Mouse (Mus musculus): ENCODE results near the gene Cntrl. TPM values are rescaled to one million over a fixed set of nuclear protein-coding genes. Genes with fewer than 3 reads are reported as not detected.

The Cntrl gene
- polyA plus RNA-seq, 1 experiment from 2014 or later: 21.3 TPM

DNA sequence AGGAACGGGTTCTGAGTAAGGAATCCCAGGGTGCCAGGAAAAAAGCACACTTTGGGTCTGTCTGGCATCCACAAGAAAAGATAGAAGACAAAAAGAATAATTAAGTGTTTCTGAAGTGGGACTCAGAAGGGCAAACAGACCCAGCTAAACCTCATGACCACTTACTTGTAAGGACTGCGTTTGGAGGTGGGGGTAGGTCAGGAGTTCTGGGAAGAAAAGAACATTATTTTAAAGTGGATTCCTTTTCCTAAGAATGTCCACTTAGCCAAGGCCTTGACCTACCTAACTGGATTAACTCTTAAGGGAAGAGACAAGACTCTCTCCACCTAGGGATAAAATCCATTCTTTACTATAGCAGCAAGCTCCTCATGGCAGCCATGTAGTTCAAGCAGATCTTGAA is 36.7 kb upstream of the Cntrl start:
- Histone ChIP-seq H3K4me1 (ENCODE audit: control insufficient read depth, insufficient read depth, low read length) (no peaks in the 10 kb centered on the region), H3K27ac (ENCODE audit: low read length) (no peak overlapping the region)

DNA sequence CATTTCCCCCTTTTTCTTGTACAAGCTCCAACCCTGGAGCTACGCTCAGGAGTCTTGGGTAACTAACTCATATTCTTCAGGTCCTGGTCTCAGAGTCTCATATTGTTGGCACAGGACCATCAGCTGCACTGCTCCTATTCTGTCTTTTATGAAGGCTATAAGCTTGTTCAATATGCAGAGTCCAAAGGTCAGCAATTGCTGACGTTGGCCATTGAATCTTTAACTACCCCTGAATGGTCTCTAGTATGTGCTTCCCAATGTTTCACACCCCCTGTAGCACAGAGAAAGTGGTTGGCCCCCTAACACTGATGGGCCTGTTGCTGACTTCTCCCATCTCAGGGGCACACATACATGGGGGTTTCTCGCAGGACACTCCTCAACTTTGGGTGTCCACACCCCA is 35.0 kb upstream of the Cntrl start:
- ATAC-seq (replicated peaks; ENCODE audit: extremely low read depth, insufficient read depth, low FRiP score): no peak
- Histone ChIP-seq H3K9ac (ENCODE audit: low read length) (no peak overlapping the region), H3K4me3 (ENCODE audit: low read length) (no peak overlapping the region), H3K9me3 (replicated peaks; ENCODE audit: control insufficient read depth, low read length) (no peaks in the 10 kb centered on the region), H3K4me1 (ENCODE audit: control insufficient read depth, insufficient read depth, low read length) (no peaks in the 10 kb centered on the region), H3K36me3 (ENCODE audit: control insufficient read depth, insufficient read depth) (no peaks in the 10 kb centered on the region), H3K4me2 (ENCODE audit: low read depth, low read length) (no peak overlapping the region), H3K27ac (ENCODE audit: low read length) (no peak overlapping the region), H3K27me3 (ENCODE audit: control insufficient read depth, insufficient read depth, low read length) (no peaks in the 10 kb centered on the region)
- 88% methylated on average over 3 of the region's 3 CpGs for WGBS

More for the DNA sequence above, 36.7 kb upstream of the Cntrl start:
- WGBS: 68% methylated on average over 2 of the region's 2 CpGs
- H3K27me3 ChIP-seq (ENCODE audit: control insufficient read depth, insufficient read depth, low read length): no peaks in the 10 kb centered on the region
- no peak overlapping the region for H3K9ac ChIP-seq (ENCODE audit: low read length)
- no peaks in the 10 kb centered on the region for H3K9me3 ChIP-seq (replicated peaks; ENCODE audit: control insufficient read depth, low read length)
- no peak overlapping the region for H3K4me3 ChIP-seq (ENCODE audit: low read length)
- no peak for ATAC-seq (replicated peaks; ENCODE audit: extremely low read depth, insufficient read depth, low FRiP score)
- H3K4me2 ChIP-seq (ENCODE audit: low read depth, low read length): no peak overlapping the region
- no peaks in the 10 kb centered on the region for H3K36me3 ChIP-seq (ENCODE audit: control insufficient read depth, insufficient read depth)

DNA sequence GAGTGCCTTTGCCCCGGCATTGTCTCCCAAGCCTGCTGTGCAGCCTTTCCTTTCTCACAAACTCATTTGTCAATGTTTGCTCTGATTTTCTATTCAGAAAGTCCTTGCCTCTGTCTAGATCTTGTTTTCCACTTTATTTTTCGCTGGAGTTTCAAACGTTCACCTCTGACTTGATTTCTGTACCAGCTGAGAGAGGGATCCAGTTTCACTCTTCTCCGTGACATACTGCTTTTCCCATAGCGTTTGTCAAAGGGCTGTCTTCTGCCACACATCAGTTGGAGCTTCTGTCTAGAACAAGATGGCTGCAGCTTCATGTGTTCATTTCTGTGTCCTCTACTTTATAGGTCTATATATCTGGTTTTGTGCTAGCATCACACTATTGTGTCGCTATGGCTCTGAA is 30.1 kb upstream of the Cntrl start:
- no peak overlapping the region for H3K27ac ChIP-seq (ENCODE audit: low read length)

DNA sequence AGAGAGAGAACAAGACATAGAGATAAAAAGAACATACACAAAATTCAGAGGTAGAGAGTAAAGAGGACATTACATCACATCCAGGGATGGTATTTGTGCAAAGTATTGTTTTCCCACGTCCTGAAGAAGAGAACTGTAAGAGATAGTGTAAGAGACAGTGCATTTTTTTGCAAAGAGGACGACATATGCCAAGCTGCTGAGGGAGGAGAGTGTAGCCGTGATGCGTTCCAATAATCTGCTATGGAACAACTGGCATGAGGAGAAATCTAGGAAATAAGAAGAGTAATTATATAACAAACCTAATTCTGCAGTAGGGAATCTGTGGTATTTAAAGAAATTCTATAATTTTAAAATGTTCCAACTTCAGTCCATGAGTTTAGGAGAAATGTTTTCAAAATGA is 21.9 kb upstream of the Cntrl start:
- no peak overlapping the region for H3K9ac ChIP-seq (ENCODE audit: low read length)
- no peak overlapping the region for H3K4me3 ChIP-seq (ENCODE audit: low read length)
- WGBS: 66% methylated on average over 4 of the region's 4 CpGs
- H3K4me2 ChIP-seq (ENCODE audit: low read depth, low read length): no peak overlapping the region
- H3K27me3 ChIP-seq (ENCODE audit: control insufficient read depth, insufficient read depth, low read length): no peaks in the 10 kb centered on the region
- no peaks in the 10 kb centered on the region for H3K36me3 ChIP-seq (ENCODE audit: control insufficient read depth, insufficient read depth)
- ATAC-seq (replicated peaks; ENCODE audit: extremely low read depth, insufficient read depth, low FRiP score): no peak
- no peak overlapping the region for H3K27ac ChIP-seq (ENCODE audit: low read length)
- H3K9me3 ChIP-seq (replicated peaks; ENCODE audit: control insufficient read depth, low read length): no peaks in the 10 kb centered on the region
- H3K4me1 ChIP-seq (ENCODE audit: control insufficient read depth, insufficient read depth, low read length): no peaks in the 10 kb centered on the region

More for the DNA sequence above, 30.1 kb upstream of the Cntrl start:
- Histone ChIP-seq H3K36me3 (ENCODE audit: control insufficient read depth, insufficient read depth) (no peaks in the 10 kb centered on the region), H3K27me3 (ENCODE audit: control insufficient read depth, insufficient read depth, low read length) (no peaks in the 10 kb centered on the region), H3K9ac (ENCODE audit: low read length) (no peak overlapping the region), H3K4me3 (ENCODE audit: low read length) (no peak overlapping the region), H3K9me3 (replicated peaks; ENCODE audit: control insufficient read depth, low read length) (no peaks in the 10 kb centered on the region), H3K4me1 (ENCODE audit: control insufficient read depth, insufficient read depth, low read length) (no peaks in the 10 kb centered on the region), H3K4me2 (ENCODE audit: low read depth, low read length) (no peak overlapping the region)
- 66% methylated on average over 6 of the region's 6 CpGs for WGBS
- ATAC-seq (replicated peaks; ENCODE audit: extremely low read depth, insufficient read depth, low FRiP score): no peak

DNA sequence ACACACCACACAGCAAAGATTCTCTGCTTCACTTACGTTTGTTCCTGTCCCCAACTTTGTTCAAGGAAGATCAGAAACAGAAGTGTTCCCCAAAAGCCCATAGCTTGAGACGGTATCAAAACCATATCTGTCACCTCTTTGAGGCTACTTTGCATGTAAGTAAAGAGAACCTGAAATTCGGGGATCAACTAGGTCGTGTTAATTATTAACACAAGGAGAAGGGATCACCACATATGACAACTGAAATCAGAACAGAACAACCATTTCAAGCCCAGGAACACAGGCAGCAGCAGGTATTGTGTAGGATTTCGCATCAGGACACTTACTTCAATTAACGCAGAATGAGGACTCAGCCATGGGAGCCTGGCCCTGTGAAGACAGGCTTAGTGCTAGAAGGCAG is 8.8 kb upstream of the Cntrl start:
- no peak for ATAC-seq (replicated peaks; ENCODE audit: extremely low read depth, insufficient read depth, low FRiP score)
- Histone ChIP-seq H3K9ac (ENCODE audit: low read length) (no peak overlapping the region), H3K4me2 (ENCODE audit: low read depth, low read length) (no peak overlapping the region), H3K27me3 (ENCODE audit: control insufficient read depth, insufficient read depth, low read length) (no peaks in the 10 kb centered on the region), H3K9me3 (replicated peaks; ENCODE audit: control insufficient read depth, low read length) (no peaks in the 10 kb centered on the region), H3K36me3 (ENCODE audit: control insufficient read depth, insufficient read depth) (no peaks in the 10 kb centered on the region), H3K27ac (ENCODE audit: low read length) (no peak overlapping the region), H3K4me3 (ENCODE audit: low read length) (no peak overlapping the region), H3K4me1 (ENCODE audit: control insufficient read depth, insufficient read depth, low read length) (0 out of 2 replicates have a peak, but pooled peaks cover 5% of the 10 kb centered on the region)
- 75% methylated on average over 6 of the region's 6 CpGs for WGBS

DNA sequence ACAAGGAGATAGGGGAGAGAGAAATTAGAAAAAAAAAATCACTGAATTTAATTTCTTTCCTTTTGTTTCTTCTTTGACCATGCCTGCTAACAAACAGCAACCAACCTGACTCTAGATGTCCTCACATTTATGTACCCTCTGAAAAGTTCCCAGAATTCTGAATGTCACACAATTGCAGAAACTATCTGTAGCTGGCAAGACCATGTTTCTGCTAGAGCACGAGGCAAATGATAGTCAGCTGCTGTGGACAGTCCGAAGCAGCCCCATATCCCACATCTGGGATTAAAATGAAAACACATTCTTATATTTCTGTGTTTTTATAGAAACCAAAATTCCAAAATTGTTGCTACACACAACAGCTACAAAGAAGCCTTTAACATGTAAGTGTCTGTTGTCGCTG is 7.8 kb upstream of the Cntrl start, which contains the start of gene AI182371:
Gene AI182371 (minus strand): TSS at position 101 of the 400 bp plus-strand sequence.
- Histone ChIP-seq H3K36me3 (ENCODE audit: control insufficient read depth, insufficient read depth) (no peaks in the 10 kb centered on the region), H3K27me3 (ENCODE audit: control insufficient read depth, insufficient read depth, low read length) (no peaks in the 10 kb centered on the region), H3K27ac (ENCODE audit: low read length) (no peak within 1 kb of the TSS), H3K4me3 (ENCODE audit: low read length) (no peak within 1 kb of the TSS), H3K4me1 (ENCODE audit: control insufficient read depth, insufficient read depth, low read length) (0 out of 2 replicates have a peak, but pooled peaks cover 5% of the 10 kb centered on the region), H3K4me2 (ENCODE audit: low read depth, low read length) (no peak within 1 kb of the TSS), H3K9ac (ENCODE audit: low read length) (no peak within 1 kb of the TSS), H3K9me3 (replicated peaks; ENCODE audit: control insufficient read depth, low read length) (no peaks in the 10 kb centered on the region)
- WGBS: 92% methylated on average over 3 of the region's 3 CpGs
- no peak for ATAC-seq (replicated peaks; ENCODE audit: extremely low read depth, insufficient read depth, low FRiP score)

DNA sequence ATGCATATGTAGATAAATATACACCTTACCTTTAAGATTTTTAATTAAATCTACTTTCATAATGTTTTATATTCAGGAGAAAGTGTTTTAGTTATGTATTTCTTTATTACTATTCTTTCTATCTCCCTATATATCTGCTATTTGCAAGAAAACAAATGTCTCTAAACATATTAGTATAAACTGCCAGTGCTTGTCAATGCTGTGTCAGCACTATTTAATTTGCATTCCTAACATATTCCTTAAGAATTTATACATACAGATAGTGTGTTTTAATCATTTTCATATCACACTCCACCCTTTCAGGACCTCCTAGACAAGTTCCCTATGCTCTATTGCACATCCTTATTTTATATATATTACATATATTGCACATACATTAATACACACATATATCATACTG is 6.5 kb upstream of the Cntrl start:
- no peak for ATAC-seq (replicated peaks; ENCODE audit: extremely low read depth, insufficient read depth, low FRiP score)
- H3K27me3 ChIP-seq (ENCODE audit: control insufficient read depth, insufficient read depth, low read length): no peaks in the 10 kb centered on the region
- H3K9ac ChIP-seq (ENCODE audit: low read length): no peak overlapping the region
- no peaks in the 10 kb centered on the region for H3K9me3 ChIP-seq (replicated peaks; ENCODE audit: control insufficient read depth, low read length)
- H3K36me3 ChIP-seq (ENCODE audit: control insufficient read depth, insufficient read depth): no peaks in the 10 kb centered on the region
- H3K27ac ChIP-seq (ENCODE audit: low read length): no peak overlapping the region
- 0 out of 2 replicates have a peak, but pooled peaks cover 5% of the 10 kb centered on the region for H3K4me1 ChIP-seq (ENCODE audit: control insufficient read depth, insufficient read depth, low read length)
- no peak overlapping the region for H3K4me2 ChIP-seq (ENCODE audit: low read depth, low read length)
- no peak overlapping the region for H3K4me3 ChIP-seq (ENCODE audit: low read length)

DNA sequence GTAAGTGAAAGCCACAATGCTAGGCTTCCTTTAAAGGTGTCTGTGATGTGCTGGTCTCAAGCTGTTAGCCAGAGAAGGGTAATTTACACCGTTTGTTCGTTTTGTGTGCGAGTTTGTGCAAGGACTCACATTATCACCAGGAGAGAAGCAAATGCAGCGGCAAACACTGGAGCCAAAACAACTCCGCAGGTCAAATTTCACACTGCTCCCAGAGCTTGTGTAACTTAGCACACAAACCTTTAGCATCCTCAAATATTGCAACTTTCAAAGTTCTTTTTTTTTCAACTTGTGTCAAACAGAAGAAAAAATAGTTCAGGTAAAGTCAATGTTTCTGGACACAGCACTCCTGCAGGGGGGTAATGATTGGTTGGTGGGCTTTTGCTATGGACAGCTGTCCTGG is 5.7 kb upstream of the Cntrl start:
- H3K4me3 ChIP-seq (ENCODE audit: low read length): no peak overlapping the region
- no peaks in the 10 kb centered on the region for H3K27me3 ChIP-seq (ENCODE audit: control insufficient read depth, insufficient read depth, low read length)
- no peaks in the 10 kb centered on the region for H3K36me3 ChIP-seq (ENCODE audit: control insufficient read depth, insufficient read depth)
- no peaks in the 10 kb centered on the region for H3K9me3 ChIP-seq (replicated peaks; ENCODE audit: control insufficient read depth, low read length)
- H3K27ac ChIP-seq (ENCODE audit: low read length): no peak overlapping the region
- 0 out of 2 replicates have a peak, but pooled peaks cover 5% of the 10 kb centered on the region for H3K4me1 ChIP-seq (ENCODE audit: control insufficient read depth, insufficient read depth, low read length)
- no peak for ATAC-seq (replicated peaks; ENCODE audit: extremely low read depth, insufficient read depth, low FRiP score)
- H3K4me2 ChIP-seq (ENCODE audit: low read depth, low read length): no peak overlapping the region
- H3K9ac ChIP-seq (ENCODE audit: low read length): no peak overlapping the region
- 59% methylated on average over 5 of the region's 5 CpGs for WGBS

DNA sequence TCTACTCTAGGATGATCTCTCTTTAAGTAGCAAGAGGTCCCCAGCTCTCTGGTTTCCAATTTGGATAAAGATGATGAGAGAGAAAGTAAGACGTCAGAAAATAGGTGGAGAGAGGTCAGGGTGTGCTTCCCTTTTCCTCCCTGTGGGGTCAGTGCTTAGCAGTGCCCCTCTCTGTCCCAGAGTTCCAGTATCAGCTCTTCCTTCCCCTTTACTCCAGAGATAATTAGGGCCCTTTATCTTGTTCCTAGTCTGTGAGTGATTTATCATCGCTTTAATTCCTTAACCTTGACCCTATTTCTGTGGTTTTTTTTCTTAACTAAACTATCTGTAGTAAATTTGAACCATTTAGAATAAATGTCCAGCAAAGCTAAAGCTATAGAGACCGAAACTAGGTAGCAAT is 4.4 kb upstream of the Cntrl start:
- Histone ChIP-seq H3K9me3 (replicated peaks; ENCODE audit: control insufficient read depth, low read length) (no peaks in the 10 kb centered on the region), H3K4me2 (ENCODE audit: low read depth, low read length) (no peak overlapping the region), H3K4me1 (ENCODE audit: control insufficient read depth, insufficient read depth, low read length) (0 out of 2 replicates have a peak, but pooled peaks cover 6% of the 10 kb centered on the region), H3K27me3 (ENCODE audit: control insufficient read depth, insufficient read depth, low read length) (no peaks in the 10 kb centered on the region), H3K9ac (ENCODE audit: low read length) (no peak overlapping the region), H3K27ac (ENCODE audit: low read length) (no peak overlapping the region), H3K4me3 (ENCODE audit: low read length) (no peak overlapping the region), H3K36me3 (ENCODE audit: control insufficient read depth, insufficient read depth) (no peaks in the 10 kb centered on the region)
- ATAC-seq (replicated peaks; ENCODE audit: extremely low read depth, insufficient read depth, low FRiP score): no peak
- WGBS: 55% methylated on average over 3 of the region's 3 CpGs
